Mouse (Mus musculus) liver, embryonic 15.5 days (tissue): Measurements from ENCODE around the gene Inpp5d. TPM values are rescaled to one million over a fixed set of nuclear protein-coding genes. Genes with fewer than 3 reads are reported as not detected.

Source experiments
- ATAC-seq: fragments of 200-750 bp; cut with Nextera tagmentation; 2 replicates; pipeline ENCODE4 v1.8.0; 2017; ENCODE audit warnings: moderate number of reproducible peaks, mild to moderate bottlenecking, moderate library complexity; ENCODE audit not compliant: insufficient read depth
- H3K27ac ChIP-seq: fragments of 300-500 bp; sonication (generic); replicated peaks from 2 replicates; pipeline ENCODE4 v1.5.1; 2015; ENCODE audit warnings: mild to moderate bottlenecking, inconsistent platforms
- H3K27me3 ChIP-seq: fragments of 300-500 bp; sonication (generic); 2 replicates; pipeline ENCODE4 v1.6.1; 2015; ENCODE audit warnings: mild to moderate bottlenecking, inconsistent platforms
- H3K36me3 ChIP-seq: fragments of 300-500 bp; sonication (generic); replicated peaks from 2 replicates; pipeline ENCODE4 v1.6.1; 2015; ENCODE audit warnings: moderate library complexity, mild to moderate bottlenecking, inconsistent platforms
- H3K4me1 ChIP-seq: fragments of 300-500 bp; sonication (generic); replicated peaks from 2 replicates; pipeline ENCODE4 v1.6.1; 2015; ENCODE audit warnings: inconsistent platforms
- H3K4me2 ChIP-seq: fragments of 300-500 bp; sonication (generic); 2 replicates; pipeline ENCODE4 v1.6.1; 2015; ENCODE audit warnings: moderate library complexity, mild to moderate bottlenecking, inconsistent platforms
- H3K4me3 ChIP-seq: fragments of 300-500 bp; sonication (generic); replicated peaks from 2 replicates; pipeline ENCODE4 v1.5.1; 2015; ENCODE audit warnings: mild to moderate bottlenecking, inconsistent platforms
- H3K9ac ChIP-seq: fragments of 300-500 bp; sonication (generic); 2 replicates; pipeline ENCODE4 v1.6.1; 2015; ENCODE audit warnings: moderate library complexity, mild to moderate bottlenecking, inconsistent platforms
- H3K9me3 ChIP-seq: fragments of 300-500 bp; sonication (generic); replicated peaks from 2 replicates; pipeline ENCODE4 v1.6.1; 2016; ENCODE audit warnings: inconsistent platforms
- WGBS: fragments of 180-500 bp; shearing (Covaris S2); methylation state at CpG from one replicate; pipeline ENCODE4 v1.1.7; 2015; ENCODE audit warnings: mixed read lengths; ENCODE audit not compliant: insufficient replicate concordance; 5-methylcytosine and 5-hydroxymethylcytosine counted together
- polyA plus RNA-seq: library from polyadenylated mRNA; unstranded; fragments of >200 nt; fragmentation: Nextera tagmentation; extraction: Ambion mirVana; gene quantifications from 2 replicates; pipeline ENCODE4 v1.2.1, GENCODE M21; 2015

Inpp5d gene
- polyA plus RNA-seq, 1 experiment from 2014 or later: 13.4 TPM

DNA sequence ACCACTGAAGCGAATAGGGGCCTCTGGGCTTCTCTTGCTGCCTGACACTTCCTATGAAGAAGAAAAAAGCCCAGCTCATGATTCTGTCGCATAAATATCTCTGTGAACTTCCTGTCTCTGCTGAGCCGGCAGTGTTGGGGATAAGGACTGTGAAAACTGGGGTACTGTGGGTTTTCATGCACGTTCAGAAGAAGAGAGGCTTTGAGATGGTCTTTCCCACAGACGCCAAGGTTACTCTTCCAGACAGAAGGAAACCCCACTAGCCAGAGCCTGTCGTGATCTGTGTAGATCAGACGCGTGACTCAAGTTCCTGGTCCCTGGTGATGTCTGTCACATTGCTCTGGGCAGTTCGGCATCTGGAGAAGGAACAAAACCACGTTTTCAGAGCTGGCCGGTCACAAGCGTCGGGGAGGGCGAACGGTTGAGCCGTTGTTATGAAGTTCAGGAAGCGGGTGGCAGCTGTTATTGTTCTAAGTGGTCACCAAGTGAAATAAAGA lies 20.1 kb downstream of the Inpp5d start:
- Histone ChIP-seq H3K36me3 (0 out of 2 replicates have a peak, but pooled peaks cover 3% of the 10 kb centered on the region), H3K4me1 (peaks cover 63% of the 10 kb centered on the region), H3K4me2 (peak overlapping the region; percentile 31), H3K4me3 (no peak overlapping the region), H3K9ac (no peak overlapping the region; the same call in 1 of the 2 replicates), H3K9me3 (no peaks in the 10 kb centered on the region), H3K27me3 (no peaks in the 10 kb centered on the region), H3K27ac (peak overlapping the region; percentile 73)
- 21% methylated on average over 17 of the region's 17 CpGs for WGBS
- ATAC-seq: no peak

DNA sequence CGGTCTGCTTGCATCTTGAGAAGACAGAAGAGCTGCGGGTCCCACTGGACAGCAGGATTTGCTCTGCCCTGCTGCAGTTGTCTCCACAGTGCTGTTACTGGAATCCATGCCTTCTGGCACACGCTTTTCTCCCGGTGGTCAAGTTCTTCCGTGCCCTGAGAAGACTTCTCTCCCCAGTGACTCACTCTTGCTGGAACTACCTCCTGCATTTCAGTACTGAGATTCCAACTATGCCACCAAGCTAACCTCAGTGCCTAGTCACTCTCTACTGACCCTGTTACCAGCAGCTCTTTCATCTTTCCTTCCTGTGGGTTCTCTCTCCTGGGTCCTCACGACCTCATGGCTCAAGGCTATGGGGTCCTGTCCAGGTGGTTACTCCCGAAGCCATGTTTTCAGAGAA lies 22.9 kb downstream of the Inpp5d start:
- no peak overlapping the region for H3K27ac ChIP-seq
- ATAC-seq: no peak
- no peaks in the 10 kb centered on the region for H3K27me3 ChIP-seq
- 76% methylated on average over 7 of the region's 7 CpGs for WGBS
- H3K9ac ChIP-seq: no peak overlapping the region
- H3K9me3 ChIP-seq: no peaks in the 10 kb centered on the region
- H3K4me3 ChIP-seq: no peak overlapping the region
- no peak overlapping the region for H3K4me2 ChIP-seq
- H3K36me3 ChIP-seq: no peaks in the 10 kb centered on the region
- peaks cover 59% of the 10 kb centered on the region for H3K4me1 ChIP-seq

DNA sequence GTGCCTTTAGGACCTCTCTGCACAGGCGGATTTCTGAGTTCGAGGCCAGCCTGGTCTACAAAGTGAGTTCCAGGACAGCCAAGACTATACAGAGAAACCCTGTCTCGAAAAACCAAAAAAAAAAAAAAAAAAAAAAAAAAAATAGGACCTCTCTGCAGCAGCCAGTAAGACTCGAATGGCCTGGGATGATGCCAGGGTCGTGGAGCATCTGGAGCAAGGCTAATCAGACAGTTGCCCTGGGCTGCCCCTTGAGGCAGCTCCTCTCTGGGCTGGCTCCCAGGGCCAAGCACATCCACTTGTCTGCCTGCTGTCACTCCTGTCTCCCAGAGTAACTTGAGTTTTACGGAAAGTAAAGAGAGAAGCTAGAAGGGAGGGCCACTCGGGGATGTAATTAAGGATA lies 24.9 kb downstream of the Inpp5d start:
- peaks cover 62% of the 10 kb centered on the region for H3K4me1 ChIP-seq
- no peaks in the 10 kb centered on the region for H3K27me3 ChIP-seq
- ATAC-seq: no peak
- no peaks in the 10 kb centered on the region for H3K36me3 ChIP-seq
- H3K9ac ChIP-seq: no peak overlapping the region
- WGBS: 66% methylated on average over 7 of the region's 7 CpGs
- H3K4me2 ChIP-seq: no peak overlapping the region
- peak overlapping the region; percentile 51; the same call in 1 of the 2 replicates for H3K27ac ChIP-seq
- no peak overlapping the region for H3K4me3 ChIP-seq
- no peaks in the 10 kb centered on the region for H3K9me3 ChIP-seq

DNA sequence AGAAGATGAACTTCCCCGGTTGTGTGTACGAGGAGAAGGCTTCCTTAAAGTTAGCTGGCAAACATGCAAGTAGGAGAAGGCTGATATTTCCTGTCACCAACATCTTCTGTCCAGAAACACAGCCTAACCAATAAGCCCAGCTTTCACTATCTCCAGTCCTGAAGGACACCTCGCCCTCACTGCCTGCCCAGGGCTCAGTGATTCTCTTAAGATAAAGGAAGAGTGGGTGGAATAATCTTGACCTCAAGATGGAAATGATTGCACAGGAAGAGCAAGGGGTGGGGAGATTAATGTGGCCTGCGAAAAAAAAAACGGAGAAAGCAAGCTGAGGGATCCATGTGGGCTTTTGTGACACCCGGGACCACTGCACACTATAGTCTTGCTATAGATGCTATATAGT lies 25.6 kb downstream of the Inpp5d start:
- ATAC-seq: no peak
- Histone ChIP-seq H3K27me3 (no peaks in the 10 kb centered on the region), H3K4me3 (no peak overlapping the region), H3K4me1 (peaks cover 62% of the 10 kb centered on the region), H3K4me2 (no peak overlapping the region), H3K36me3 (no peaks in the 10 kb centered on the region), H3K9ac (no peak overlapping the region), H3K9me3 (no peaks in the 10 kb centered on the region), H3K27ac (peak overlapping the region; percentile 51)
- 15% methylated on average over 6 of the region's 6 CpGs for WGBS

DNA sequence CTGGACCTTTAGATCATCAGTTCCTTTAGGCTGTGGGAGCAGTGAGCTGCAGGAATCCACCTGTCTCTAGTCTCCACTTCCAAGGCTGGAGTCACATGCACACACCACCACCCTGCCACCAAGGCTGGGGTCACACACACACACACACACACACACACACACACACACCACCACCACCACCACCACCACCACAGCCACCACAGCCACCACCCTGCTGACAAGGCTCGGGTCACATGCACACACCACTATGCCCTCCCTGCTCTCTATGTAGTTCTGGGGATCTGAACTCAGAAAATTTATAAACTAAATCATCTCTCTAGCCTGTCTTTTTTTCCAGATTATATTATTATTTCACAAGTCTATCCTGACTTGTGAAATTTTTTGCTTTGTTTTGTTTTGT lies 27.7 kb downstream of the Inpp5d start:
- Histone ChIP-seq H3K27me3 (no peaks in the 10 kb centered on the region), H3K9me3 (no peaks in the 10 kb centered on the region), H3K27ac (peak overlapping the region; percentile 89), H3K4me2 (no peak overlapping the region), H3K4me3 (no peak overlapping the region), H3K4me1 (peaks cover 73% of the 10 kb centered on the region), H3K9ac (no peak overlapping the region), H3K36me3 (no peaks in the 10 kb centered on the region)
- peak; percentile 40; the same call in 1 of the 2 replicates for ATAC-seq
- 30% methylated on average over 1 of the region's 1 CpGs for WGBS

DNA sequence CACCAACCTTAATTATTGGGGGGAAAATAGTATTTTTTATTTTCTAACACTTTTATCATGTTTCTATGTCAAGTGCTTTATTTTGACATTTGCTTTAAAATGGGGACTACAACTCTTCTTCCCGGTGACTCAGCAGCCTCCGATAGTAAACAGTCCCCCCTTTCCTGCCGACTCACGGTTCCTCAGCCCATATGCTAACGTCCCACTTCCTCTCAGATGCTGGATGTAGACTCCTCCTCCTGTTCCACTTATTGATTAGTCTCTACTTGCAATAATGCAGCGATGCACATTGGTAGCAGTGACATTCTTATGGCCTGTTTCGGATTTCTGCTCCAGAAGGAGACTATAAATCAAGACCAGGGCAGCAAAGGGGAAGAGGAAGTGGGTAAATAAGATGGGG lies 28.5 kb downstream of the Inpp5d start:
- 5% methylated on average over 7 of the region's 7 CpGs for WGBS
- Histone ChIP-seq H3K9ac (no peak overlapping the region), H3K36me3 (no peaks in the 10 kb centered on the region), H3K27ac (peak overlapping the region; percentile 89), H3K4me2 (peak overlapping the region; percentile 37), H3K9me3 (no peaks in the 10 kb centered on the region), H3K4me1 (peaks cover 73% of the 10 kb centered on the region), H3K27me3 (no peaks in the 10 kb centered on the region), H3K4me3 (no peak overlapping the region)
- ATAC-seq: peak; percentile 82

DNA sequence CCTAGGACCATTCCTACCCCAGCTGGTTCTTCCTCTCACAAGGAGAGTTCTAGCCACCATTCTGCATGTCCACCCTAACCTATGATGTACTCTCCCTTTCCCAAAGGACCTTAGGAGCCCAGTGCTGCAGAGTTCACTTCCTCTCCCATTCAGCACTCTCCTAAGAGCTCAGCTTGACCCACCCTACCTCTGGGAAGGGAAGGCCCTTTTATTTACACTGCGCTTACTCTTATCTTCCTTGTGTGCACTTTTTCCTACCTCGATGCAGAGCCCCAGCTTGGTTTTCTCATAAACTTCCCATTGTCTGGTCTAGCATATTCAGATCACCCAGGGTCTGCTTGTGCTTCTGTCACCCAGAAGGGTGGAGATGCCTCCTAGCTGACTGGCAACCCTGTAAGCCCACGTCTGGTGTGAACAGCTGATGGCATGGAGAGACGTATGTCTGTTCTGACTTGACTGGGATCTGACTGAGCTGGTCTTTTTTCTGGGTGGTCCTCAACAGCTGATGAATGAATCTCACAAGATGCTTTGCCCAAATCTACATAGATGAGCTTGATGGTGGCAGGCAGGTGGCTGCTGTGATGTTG lies 29.2 kb downstream of the Inpp5d start:
- peak overlapping the region; percentile 89 for H3K27ac ChIP-seq
- peak; percentile 61 for ATAC-seq

DNA sequence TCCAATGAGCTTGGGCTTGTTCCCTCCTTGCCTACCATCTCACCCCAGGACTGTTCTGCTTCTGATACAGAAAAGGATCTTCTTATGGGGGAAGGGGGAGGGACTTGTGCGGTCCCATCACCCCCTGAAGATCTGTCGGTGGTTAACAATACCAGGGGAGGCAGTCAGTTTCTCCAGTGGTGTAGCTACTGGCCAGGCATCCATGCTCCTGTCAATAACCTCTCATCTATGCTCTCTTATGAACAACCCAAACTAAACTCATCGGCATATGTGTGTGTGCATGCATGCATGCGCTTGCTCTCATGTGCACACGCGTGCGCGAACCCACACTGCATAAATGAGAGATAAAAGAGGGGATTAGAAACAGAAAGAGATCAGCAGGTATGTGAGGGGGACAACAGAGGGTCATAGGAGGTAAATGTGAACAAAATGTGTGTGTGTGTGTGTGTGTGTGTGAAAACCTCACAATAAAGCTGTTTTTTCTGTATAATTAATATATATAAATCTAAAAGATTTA lies 29.9 kb downstream of the Inpp5d start:
- 69% methylated on average over 8 of the region's 8 CpGs for WGBS
- Histone ChIP-seq H3K4me1 (peaks cover 72% of the 10 kb centered on the region), H3K9me3 (no peaks in the 10 kb centered on the region), H3K27me3 (no peaks in the 10 kb centered on the region), H3K4me3 (no peak overlapping the region), H3K36me3 (no peaks in the 10 kb centered on the region), H3K4me2 (peak overlapping the region; percentile 60), H3K9ac (no peak overlapping the region), H3K27ac (peak overlapping the region; percentile 89)
- no peak for ATAC-seq

More for the DNA sequence above, 29.2 kb downstream of the Inpp5d start:
- no peaks in the 10 kb centered on the region for H3K27me3 ChIP-seq
- H3K9ac ChIP-seq: no peak overlapping the region
- H3K4me2 ChIP-seq: peak overlapping the region; percentile 37; the same call in 1 of the 2 replicates
- no peaks in the 10 kb centered on the region for H3K9me3 ChIP-seq
- WGBS: 33% methylated on average over 4 of the region's 4 CpGs
- no peak overlapping the region for H3K4me3 ChIP-seq
- peaks cover 73% of the 10 kb centered on the region for H3K4me1 ChIP-seq
- no peaks in the 10 kb centered on the region for H3K36me3 ChIP-seq

DNA sequence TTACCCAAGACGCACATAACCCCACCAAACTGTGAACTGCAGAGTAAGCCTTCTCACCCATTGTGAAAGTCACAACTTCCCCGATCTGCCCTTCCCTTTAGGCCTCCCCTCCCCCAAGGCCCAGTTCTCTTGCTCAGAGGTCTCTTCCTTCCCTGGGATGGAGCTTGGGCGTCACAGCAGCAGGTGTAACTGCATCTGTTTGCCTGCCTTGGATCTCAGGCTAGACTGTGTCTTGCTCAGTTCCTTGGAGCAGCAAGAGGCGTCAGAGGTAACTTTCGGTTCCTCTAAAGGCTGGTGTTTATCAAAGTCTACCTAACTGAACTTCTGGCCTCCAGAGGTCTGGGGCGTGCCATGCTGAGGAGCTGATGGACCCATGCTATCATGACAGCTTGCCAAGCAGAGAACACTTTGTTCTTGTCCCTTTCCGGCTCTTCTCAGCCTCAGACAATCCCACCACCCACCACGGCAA lies 30.5 kb downstream of the Inpp5d start:
- H3K4me1 ChIP-seq: peaks cover 66% of the 10 kb centered on the region
- peak overlapping the region; percentile 60 for H3K4me2 ChIP-seq
- peak; percentile 58; the same call in 1 of the 2 replicates for ATAC-seq
- peak overlapping the region; percentile 23 for H3K4me3 ChIP-seq
- H3K27me3 ChIP-seq: no peaks in the 10 kb centered on the region
- no peaks in the 10 kb centered on the region for H3K9me3 ChIP-seq
- peak overlapping the region; percentile 44; the same call in 1 of the 2 replicates for H3K9ac ChIP-seq
- H3K27ac ChIP-seq: peak overlapping the region; percentile 89
- H3K36me3 ChIP-seq: no peaks in the 10 kb centered on the region
- 16% methylated on average over 8 of the region's 8 CpGs for WGBS

DNA sequence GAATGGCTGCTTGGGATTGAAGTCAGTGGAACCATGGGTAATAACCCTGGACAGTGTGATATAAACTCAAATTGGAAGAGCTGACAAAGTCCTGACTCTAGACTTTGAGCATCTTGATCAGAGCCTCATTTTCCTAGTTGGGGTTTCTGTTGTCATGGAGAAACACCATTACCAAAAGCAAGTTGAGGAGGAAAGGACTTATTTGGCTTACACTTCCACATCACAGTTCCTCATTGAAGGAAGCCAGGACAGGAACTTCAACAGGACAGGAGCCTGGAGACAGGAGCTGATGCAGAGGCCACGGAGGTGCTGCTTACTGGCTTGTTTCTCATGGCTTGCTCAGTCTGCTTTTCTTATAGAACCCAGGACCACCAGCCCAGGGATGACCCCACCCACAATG lies 31.3 kb downstream of the Inpp5d start:
- Histone ChIP-seq H3K9me3 (no peaks in the 10 kb centered on the region), H3K4me3 (no peak overlapping the region), H3K4me2 (0 out of 2 replicates have a peak overlapping the region, but pooled peaks have one; percentile 60), H3K9ac (no peak overlapping the region), H3K27ac (peak overlapping the region; percentile 89), H3K36me3 (no peaks in the 10 kb centered on the region), H3K27me3 (no peaks in the 10 kb centered on the region), H3K4me1 (peaks cover 58% of the 10 kb centered on the region)
- 62% methylated on average over 1 of the region's 1 CpGs for WGBS
- ATAC-seq: no peak

DNA sequence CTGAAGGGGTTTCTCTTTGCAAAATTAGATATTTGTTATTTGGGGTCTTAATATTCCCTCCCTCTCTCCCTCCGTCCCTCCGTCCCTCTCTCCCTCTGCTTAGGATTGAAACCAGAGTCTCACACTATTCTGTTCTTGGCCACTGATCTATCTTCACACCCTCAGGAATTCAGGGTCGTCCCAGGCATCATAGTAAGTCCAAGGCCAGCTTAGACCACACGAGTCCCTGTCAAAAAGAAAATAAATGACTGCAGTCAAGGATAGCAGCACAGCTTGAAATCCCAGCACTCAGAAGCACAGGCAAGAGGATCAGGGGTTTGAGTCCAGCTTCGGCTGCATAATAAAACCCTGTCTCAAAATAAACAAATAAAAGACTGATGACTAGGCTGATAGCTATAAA lies 35.0 kb downstream of the Inpp5d start:
- H3K36me3 ChIP-seq: no peaks in the 10 kb centered on the region
- no peaks in the 10 kb centered on the region for H3K9me3 ChIP-seq
- no peak overlapping the region for H3K4me3 ChIP-seq
- H3K9ac ChIP-seq: no peak overlapping the region
- H3K27me3 ChIP-seq: no peaks in the 10 kb centered on the region
- no peak overlapping the region for H3K27ac ChIP-seq
- no peak overlapping the region for H3K4me2 ChIP-seq
- WGBS: 59% methylated on average over 5 of the region's 5 CpGs
- no peak for ATAC-seq
- peaks cover 54% of the 10 kb centered on the region for H3K4me1 ChIP-seq
